Mouse (Mus musculus) liver, adult 2 months (tissue): ENCODE measurements around the gene Clta.

Experiments
- CTCF ChIP-seq: fragments of 200-500 bp; IDR thresholded peaks from 2 replicates; pipeline ENCODE4 v1.5.1; 2011; ENCODE audit warnings: low read depth, low read length, control low read depth
- POLR2A ChIP-seq: fragments of 200-500 bp; IDR thresholded peaks from 2 replicates; pipeline ENCODE4 v1.6.1; 2011; ENCODE audit warnings: low read length, control low read depth; ENCODE audit not compliant: insufficient read depth; ENCODE audit errors: extremely low read depth

DNA sequence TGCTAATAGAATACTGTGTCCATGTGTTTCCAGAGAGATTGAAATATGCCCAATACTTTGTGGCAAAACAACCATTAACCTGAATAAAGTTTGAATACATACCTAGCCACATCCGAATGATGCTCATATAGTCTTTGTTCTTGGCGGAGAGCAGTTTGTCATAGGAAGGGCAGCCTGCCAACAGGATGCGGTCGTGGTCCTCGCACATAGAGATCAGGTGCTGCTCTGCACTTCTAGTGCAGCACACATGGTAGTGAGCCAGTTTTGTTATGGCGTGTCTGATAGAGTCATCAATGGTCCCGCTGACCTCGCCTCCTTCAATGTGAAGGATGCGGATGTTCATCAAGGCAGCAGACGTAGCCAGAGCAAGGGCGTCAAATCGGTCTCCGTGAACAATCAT is 55.4 kb downstream of the Clta start:
- TF ChIP-seq CTCF (no peak), POLR2A (no peak)
